Mouse (Mus musculus): ENCODE results near the gene Epha7. TPM values are rescaled to one million over a fixed set of nuclear protein-coding genes. Genes with fewer than 3 reads are reported as not detected.

Epha7 gene
- 100 to 1,000 TPM; 210 to 222 TPM for total RNA-seq (2021)
- long read RNA-seq, experiment 1, full-length matches to known transcripts: 131 of 177 reads
- long read RNA-seq, experiment 1, partial matches to known transcripts: 20 of 177 reads
- long read RNA-seq, experiment 1, other reads (novel, unspliced or antisense): 26 of 177 reads
- long read RNA-seq, experiment 2, full-length matches to known transcripts: 179 of 247 reads
- long read RNA-seq, experiment 2, partial matches to known transcripts: 26 of 247 reads
- long read RNA-seq, experiment 2, other reads (novel, unspliced or antisense): 42 of 247 reads

DNA sequence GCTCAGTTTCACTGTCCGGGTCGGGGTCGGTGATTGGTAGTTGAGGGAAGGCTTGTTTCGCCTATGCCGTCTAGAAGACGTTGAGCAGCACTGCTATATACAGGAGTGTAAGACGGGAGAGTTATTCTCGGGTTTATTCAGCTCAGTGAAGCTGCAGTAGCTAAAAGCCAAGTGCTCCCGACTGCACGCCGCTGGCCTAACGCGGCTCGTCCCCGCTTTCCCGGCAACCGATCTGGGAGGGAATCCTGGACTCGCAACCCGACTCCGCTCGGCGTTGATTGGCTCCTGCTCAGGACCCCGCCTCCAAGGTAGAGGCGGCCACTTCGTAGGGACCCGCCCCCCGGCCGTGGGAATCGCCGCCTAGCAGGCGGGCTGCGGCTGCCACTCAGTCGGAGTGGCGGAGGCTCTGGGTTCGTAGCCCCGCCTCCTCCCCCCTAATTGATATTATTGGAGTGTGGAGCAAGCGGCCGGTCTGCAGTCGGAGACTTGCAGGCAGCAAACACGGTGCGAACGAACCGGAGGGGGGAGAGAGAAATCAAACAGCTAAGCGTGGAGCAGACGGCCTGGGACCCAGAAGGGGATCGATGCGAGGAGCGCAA lies at the start of gene Epha7:
Gene Epha7 (plus strand): TSS at position 441 of the 599 bp plus-strand sequence.
- peak within 1 kb of the TSS; percentile 93 for H3K27ac ChIP-seq
- peak within 1 kb of the TSS; percentile 60 for H3K4me3 ChIP-seq
- TF ChIP-seq CTCF (conservative IDR thresholded peaks at IDR 0.05): no peak
- DNase-seq (ENCODE audit: low spot score in 2 of 2): peak; percentile 94 to 96

DNA sequence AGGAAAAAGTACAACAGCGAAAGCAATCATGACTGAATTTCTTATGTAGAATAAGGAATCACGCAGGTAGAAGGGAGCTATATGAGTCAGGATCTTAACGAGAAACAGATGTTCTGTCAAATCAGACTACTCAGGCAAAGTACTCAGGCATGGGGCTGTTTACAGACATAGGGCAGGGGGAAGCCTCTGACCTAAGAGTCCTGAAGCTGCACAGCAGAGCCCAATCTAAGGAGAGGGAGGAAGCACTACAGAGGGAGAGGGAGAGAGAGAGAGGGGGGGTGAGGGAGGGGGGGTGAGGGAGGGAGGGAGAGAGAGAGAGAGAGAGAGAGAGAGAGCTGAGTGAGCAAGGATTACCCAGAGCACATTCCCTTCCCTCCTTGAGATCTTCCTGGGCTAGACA lies 29.0 kb upstream of the Epha7 start:
- Histone ChIP-seq H3K4me3 (no peak overlapping the region), H3K27ac (no peak overlapping the region)
- DNase-seq (ENCODE audit: low spot score in 2 of 2): no peak
- no peak for TF ChIP-seq CTCF (conservative IDR thresholded peaks at IDR 0.05)

DNA sequence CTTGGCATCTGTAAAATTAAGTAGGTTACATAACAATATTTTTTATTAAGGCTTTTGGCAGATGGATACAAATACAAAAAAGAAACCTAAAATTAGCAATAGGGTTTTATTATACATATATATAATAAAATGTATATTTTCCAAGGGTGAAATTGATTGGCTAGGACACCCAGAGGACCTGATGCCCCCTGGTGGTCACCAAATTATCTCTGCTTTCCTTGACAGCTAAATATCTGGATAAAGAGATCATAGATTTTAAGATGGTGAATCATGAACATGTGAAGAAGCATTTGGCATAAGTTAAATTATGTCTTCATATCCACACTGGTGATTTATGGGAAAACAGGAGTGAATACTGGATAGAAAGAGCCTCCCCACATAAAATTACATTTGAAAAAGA lies 4.1 kb upstream of the Epha7 start:
- DNase-seq (ENCODE audit: low spot score in 2 of 2): peak in 1 of 2 experiments; percentile 41
- no peak overlapping the region for H3K4me3 ChIP-seq
- peak; percentile 76 for TF ChIP-seq CTCF (conservative IDR thresholded peaks at IDR 0.05)
- H3K27ac ChIP-seq: no peak overlapping the region

DNA sequence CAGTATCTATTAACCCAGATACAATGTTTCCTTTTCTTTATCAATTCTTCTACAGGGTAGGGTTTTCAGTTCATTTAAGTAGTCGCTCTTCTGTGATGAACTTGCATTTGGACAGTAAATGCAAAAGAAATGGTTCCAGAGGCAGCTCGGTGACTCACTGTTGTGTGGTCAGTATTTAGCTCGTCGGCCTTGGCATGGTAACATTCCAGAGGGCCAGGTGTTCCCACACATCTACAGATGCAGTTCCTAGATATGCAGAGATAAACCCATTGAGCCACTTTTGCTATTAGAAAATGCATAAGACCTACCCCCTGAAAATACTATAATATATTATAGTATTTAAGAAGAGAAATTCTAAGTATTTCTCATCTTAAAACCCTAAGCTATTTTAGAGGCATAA lies 3.2 kb upstream of the Epha7 start:
- no peak for DNase-seq (ENCODE audit: low spot score in 2 of 2)
- no peak for TF ChIP-seq CTCF (conservative IDR thresholded peaks at IDR 0.05)
- Histone ChIP-seq H3K27ac (no peak overlapping the region), H3K4me3 (no peak overlapping the region)

DNA sequence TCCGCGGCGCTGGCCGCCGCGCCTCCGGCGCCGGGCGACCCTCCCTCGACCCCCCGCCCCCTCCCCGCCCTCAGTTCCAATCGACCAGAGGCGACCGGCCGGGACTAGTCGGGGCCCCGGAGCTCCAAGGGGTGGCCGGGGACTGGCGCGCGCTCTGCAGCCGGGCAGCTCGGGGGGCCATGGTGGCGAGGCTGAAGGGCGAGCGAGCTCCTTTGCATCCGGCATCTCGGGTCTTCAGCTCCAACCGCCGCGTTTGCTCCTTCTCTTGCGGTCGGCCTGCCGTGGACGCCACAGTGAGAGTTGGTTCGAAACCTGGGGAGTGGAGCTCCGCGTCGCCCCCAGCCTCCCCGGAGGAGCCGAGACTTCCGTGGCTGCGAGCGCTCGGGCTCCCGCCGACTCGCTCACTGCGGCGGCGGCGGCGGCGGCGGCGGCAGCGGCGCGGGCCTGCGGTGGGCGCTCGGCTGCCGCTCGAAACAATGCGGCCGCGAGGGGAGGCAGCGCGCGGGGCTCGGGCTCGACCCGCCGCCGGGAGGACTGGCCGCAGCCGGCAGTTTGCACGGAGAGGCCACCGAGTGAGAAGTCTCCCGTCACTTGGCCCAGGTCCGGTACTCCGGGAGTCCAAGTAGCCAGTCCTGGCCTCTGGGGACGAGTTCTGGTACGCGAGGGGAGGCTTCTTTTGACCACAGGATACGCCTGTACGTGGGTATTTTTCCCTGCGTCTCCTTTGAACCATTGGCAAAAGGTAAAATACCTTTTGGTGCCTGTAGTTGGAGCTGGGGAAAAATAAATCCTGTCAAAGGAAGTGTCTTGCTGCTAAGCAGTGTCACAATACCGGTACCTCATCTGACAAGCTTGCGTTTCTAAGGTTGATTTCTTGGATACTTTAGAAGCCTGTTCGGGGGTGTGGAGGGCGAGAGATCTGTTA lies 882 bp downstream of the Epha7 start:
- Histone ChIP-seq H3K4me3 (peak overlapping the region; percentile 60), H3K27ac (peak overlapping the region; percentile 93)
- peak; percentile 25 to 48 for DNase-seq (ENCODE audit: low spot score in 2 of 2)
- peak; percentile 35 for TF ChIP-seq CTCF (conservative IDR thresholded peaks at IDR 0.05)

DNA sequence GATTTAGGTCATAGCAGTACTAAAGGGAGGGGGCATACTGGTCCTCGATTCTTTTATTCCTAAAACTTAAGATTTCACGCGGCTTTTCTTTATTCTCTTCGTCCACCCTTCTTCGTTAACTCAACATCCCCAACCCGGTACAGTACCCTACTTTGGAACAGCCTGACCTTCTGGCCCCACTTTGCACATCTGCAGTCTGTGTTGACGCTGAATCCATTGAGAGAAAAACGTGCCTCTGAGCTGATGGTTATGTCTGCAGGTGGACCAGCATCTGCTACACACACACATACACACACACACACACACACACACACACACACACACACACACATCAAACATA lies 1.5 kb downstream of the Epha7 start:
- peak overlapping the region; percentile 60 for H3K4me3 ChIP-seq
- no peak for DNase-seq (ENCODE audit: low spot score in 2 of 2)
- H3K27ac ChIP-seq: peak overlapping the region; percentile 93
- no peak for TF ChIP-seq CTCF (conservative IDR thresholded peaks at IDR 0.05)

DNA sequence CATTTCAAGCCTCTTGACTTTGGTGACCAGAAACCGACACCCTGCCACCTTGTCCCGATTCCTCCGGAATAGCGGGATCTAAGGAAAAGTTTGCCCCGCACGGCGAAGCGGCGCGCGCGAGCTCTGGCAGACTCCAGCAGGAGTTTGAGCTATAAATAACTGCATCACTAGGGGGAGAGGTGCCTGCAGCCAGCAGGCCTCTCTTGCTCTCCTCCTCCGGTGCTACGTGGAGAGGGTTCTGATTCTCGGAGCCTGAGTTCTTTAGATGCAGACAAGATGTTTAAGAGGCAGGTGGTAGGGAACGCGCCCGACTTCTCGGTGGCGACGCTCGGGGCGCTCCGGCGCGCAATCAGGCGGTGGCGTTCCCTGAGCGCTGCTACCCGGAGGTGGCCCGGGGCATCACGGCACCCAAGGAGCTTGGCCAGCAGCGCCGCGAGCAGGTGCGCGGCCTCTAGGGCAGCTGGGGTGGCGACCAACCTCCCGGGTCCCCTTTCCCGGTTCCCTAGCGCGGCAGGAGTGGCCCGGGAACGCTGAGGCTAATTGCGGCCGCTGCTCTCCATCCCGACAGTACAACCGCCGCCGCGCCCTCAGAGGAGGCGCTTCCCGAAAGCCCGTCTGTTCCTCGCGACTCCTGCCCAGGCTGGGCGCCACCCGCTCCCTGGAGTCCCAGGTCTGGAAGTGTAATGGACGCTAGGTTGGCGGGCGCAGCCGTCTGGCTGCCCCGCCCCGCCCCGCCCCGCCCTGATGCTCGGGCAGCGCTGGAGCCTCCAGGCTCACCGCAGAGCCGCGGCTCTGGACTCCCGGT lies 2.1 kb downstream of the Epha7 start:
- peak; percentile 54 for TF ChIP-seq CTCF (conservative IDR thresholded peaks at IDR 0.05)
- H3K27ac ChIP-seq: peak overlapping the region; percentile 93
- peak overlapping the region; percentile 60 for H3K4me3 ChIP-seq
- peak; percentile 33 to 59 for DNase-seq (ENCODE audit: low spot score in 2 of 2)

DNA sequence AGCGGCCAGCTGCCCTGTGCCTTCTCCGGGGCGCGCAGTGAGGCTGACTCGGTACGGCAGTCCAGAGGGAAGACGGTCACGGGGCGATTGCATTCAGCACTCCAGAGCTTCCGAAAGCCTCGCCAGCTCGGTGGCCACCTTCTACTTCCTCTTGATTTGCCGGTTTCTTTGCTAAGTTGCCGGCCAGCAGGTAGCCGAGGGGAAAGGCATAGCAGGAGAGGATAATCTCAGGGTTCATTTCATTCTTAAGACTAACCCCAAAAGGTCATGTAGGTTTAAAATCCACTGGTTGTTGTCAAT lies 2.6 kb downstream of the Epha7 start:
- no peak for TF ChIP-seq CTCF (conservative IDR thresholded peaks at IDR 0.05)
- H3K27ac ChIP-seq: peak overlapping the region; percentile 93
- H3K4me3 ChIP-seq: peak overlapping the region; percentile 60
- DNase-seq (ENCODE audit: low spot score in 2 of 2): no peak

DNA sequence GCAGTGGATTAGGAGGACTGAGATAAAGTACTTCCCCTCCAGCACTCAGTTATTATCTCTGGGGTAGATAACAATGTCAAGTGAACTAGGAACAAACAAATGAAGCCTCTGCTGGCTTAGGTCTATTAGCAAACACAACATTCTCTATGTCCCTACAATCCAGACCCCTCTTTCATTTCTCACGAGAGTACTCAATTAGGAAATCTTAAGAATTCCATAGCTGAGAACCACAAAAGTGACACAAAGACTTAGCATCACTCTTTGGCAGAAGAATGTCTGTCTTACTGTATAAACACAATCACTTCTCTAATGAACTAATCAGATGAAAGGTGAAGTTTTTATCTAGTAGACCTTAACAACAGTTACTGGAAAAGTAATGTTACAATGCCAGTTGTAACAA lies 10.7 kb downstream of the Epha7 start:
- Histone ChIP-seq H3K4me3 (peak overlapping the region; percentile 21), H3K27ac (no peak overlapping the region; the same call in 1 of the 2 replicates)
- no peak for TF ChIP-seq CTCF (conservative IDR thresholded peaks at IDR 0.05)
- DNase-seq (ENCODE audit: low spot score in 2 of 2): no peak

DNA sequence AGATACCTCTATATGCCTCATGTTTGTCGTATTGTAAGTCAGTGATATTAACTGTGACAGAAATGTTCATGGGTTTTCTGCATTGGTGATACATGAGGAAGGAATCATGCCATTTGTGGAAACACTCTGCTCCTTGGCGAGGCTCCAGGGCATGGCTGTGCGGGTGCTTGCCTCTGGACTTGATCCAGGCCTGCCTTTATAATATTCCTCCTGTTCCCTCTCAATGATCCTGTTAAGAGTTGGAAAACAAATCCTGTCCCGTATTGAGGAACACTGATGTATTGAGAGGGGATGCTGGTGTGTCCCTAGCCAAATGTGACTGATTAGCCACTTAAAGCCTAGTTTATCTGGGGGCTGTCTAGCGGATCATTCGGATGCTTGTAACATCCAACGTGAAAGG lies 11.7 kb downstream of the Epha7 start:
- no peak for TF ChIP-seq CTCF (conservative IDR thresholded peaks at IDR 0.05)
- no peak for DNase-seq (ENCODE audit: low spot score in 2 of 2)
- H3K27ac ChIP-seq: peak overlapping the region; percentile 47
- peak overlapping the region; percentile 34 for H3K4me3 ChIP-seq

DNA sequence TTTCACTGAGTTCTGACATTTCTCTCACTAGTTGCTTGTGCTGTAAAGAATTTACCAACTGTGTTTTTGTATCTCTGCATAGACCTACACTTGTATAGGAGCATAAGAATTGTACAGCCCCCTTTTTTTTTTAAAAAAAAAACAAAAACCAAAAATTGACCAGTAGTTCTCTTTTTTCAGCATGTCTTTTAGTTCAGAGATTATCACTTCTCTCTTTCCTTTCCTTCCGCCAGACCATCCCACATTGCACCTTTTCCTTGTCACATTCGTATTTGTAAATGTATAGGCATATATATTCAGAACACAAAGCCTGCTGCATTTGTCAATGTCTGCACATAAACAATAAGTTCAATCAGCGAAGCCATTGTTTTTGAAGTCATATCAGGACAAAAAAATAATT lies 24.7 kb downstream of the Epha7 start:
- no peak for TF ChIP-seq CTCF (conservative IDR thresholded peaks at IDR 0.05)
- no peak for DNase-seq (ENCODE audit: low spot score in 2 of 2)
- Histone ChIP-seq H3K4me3 (no peak overlapping the region; the same call in 1 of the 2 replicates), H3K27ac (0 out of 2 replicates have a peak overlapping the region, but pooled peaks have one; percentile 51)

DNA sequence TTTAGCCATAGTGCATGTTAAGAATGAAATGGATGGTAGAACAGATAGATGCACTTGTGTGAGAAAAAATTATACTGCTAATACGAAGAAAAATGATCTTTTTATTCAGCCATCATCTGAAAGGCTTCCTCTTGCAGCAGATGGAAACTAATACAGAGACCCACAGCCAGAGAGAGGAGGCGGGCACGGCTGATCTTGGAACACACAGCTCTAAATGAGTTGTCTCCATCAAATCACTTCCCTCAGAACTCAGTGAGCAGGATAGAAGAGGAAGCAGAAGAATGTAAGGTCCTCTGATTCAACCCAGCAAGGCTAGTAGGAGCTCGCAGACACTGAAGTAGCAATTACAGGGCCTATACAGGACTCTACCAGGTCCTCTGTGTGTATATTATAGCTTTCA lies 33.4 kb downstream of the Epha7 start:
- TF ChIP-seq CTCF (conservative IDR thresholded peaks at IDR 0.05): no peak
- Histone ChIP-seq H3K27ac (peak overlapping the region; percentile 68), H3K4me3 (no peak overlapping the region)
- peak in 1 of 2 experiments; percentile 30 for DNase-seq (ENCODE audit: low spot score in 2 of 2)

Data from layer of hippocampus, adult 2 months (tissue).